Mouse (Mus musculus) limb, embryonic 14.5 days (tissue): Measurements from ENCODE around the gene Slc6a12. TPM values are rescaled to one million over a fixed set of nuclear protein-coding genes. Genes with fewer than 3 reads are reported as not detected.
A peak's percentile ranks its signal among the peaks of the same experiment; 100 is the strongest.

Experiments used
- ATAC-seq: fragments of 200-750 bp; cut with Nextera tagmentation; 2 replicates; pipeline ENCODE4 v1.8.0; 2017; ENCODE audit warnings: low read depth, moderate number of reproducible peaks, moderate TSS enrichment; ENCODE audit not compliant: low FRiP score
- DNase-seq: peaks from one replicate; pipeline ENCODE4 v3.0.0-alpha.2; 2015; ENCODE audit warnings: low spot score
- H3K27ac ChIP-seq: fragments of 300-500 bp; sonication (generic); replicated peaks from 2 replicates; pipeline ENCODE4 v1.5.1; 2014; ENCODE audit warnings: low read depth, mild to moderate bottlenecking, low read length, moderate library complexity, mixed read lengths
- H3K27me3 ChIP-seq: fragments of 300-500 bp; sonication (generic); 2 replicates; pipeline ENCODE4 v1.6.1; 2014; ENCODE audit warnings: low read length, mixed read lengths; ENCODE audit not compliant: control insufficient read depth, insufficient read depth
- H3K36me3 ChIP-seq: fragments of 300-500 bp; sonication (generic); 2 replicates; pipeline ENCODE4 v1.6.1; 2014; ENCODE audit warnings: mild to moderate bottlenecking, low read length, moderate library complexity, mixed read lengths; ENCODE audit not compliant: control insufficient read depth, insufficient read depth
- H3K4me1 ChIP-seq: fragments of 300-500 bp; sonication (generic); 2 replicates; pipeline ENCODE4 v1.6.1; 2014; ENCODE audit warnings: antibody characterized with exemption, low read length, mixed read lengths; ENCODE audit not compliant: control insufficient read depth, insufficient read depth
- H3K4me2 ChIP-seq: fragments of 300-500 bp; sonication (generic); replicated peaks from 2 replicates; pipeline ENCODE4 v1.6.1; 2014; ENCODE audit warnings: low read depth, mild to moderate bottlenecking, low read length, moderate library complexity; ENCODE audit not compliant: severe bottlenecking
- H3K4me3 ChIP-seq: fragments of 300-500 bp; sonication (generic); replicated peaks from 2 replicates; pipeline ENCODE4 v1.5.1; 2014; ENCODE audit warnings: low read length
- H3K9ac ChIP-seq: fragments of 300-500 bp; sonication (generic); 2 replicates; pipeline ENCODE4 v1.6.1; 2014; ENCODE audit warnings: mild to moderate bottlenecking, low read depth, low read length, moderate library complexity; ENCODE audit not compliant: severe bottlenecking
- H3K9me3 ChIP-seq: fragments of 300-500 bp; sonication (generic); 2 replicates; pipeline ENCODE4 v1.6.1; 2016; ENCODE audit warnings: low read length; ENCODE audit not compliant: control insufficient read depth
- POLR2A ChIP-seq: fragments of 200-500 bp; IDR thresholded peaks from 2 replicates; pipeline ENCODE4 v1.8.0; 2012; ENCODE audit warnings: inconsistent platforms, mild to moderate bottlenecking, moderate library complexity, borderline replicate concordance; ENCODE audit not compliant: insufficient read depth, insufficient read length; ENCODE audit errors: extremely low read depth
- WGBS: fragments of 180-500 bp; shearing (Covaris S2); extraction: QIAGEN DNeasy Blood & Tissue Kit; methylation state at CpG from one replicate; pipeline ENCODE4 v1.1.7; 2014; 5-methylcytosine and 5-hydroxymethylcytosine counted together
- polyA plus RNA-seq, 2 experiments: library from polyadenylated mRNA; depleted of rRNA in 1 of 2; stranded (reverse) in 1 of 2; unstranded in 1 of 2; fragments of >200 nt; fragmentation: Nextera tagmentation in 1 of 2; extraction: Ambion mirVana in 1 of 2; gene quantifications; 2 replicates each; pipeline versions ENCODE4 v1.2.1 to v1.2.3; 2012 to 2014

Slc6a12 gene
- polyA plus RNA-seq (2012; rRNA removed) (0.23 and 0.35 TPM in 2 replicates), polyA plus RNA-seq (2014; fragmentation: Nextera tagmentation; extraction: Ambion mirVana) (not detected in 2 replicates)

GRCm38 (mm10) chr6:121343026-121343770 is at the start of gene Slc6a12:
Gene Slc6a12 (plus strand): TSS chr6:121343076.
- H3K4me1 ChIP-seq = no peaks in the 10 kb centered on the region
- no peak within 1 kb of the TSS for H3K4me2 ChIP-seq
- H3K27me3 ChIP-seq = no peaks in the 10 kb centered on the region
- no peak for DNase-seq
- ATAC-seq = no peak
- no peak within 1 kb of the TSS for H3K4me3 ChIP-seq
- no peaks in the 10 kb centered on the region for H3K9me3 ChIP-seq
- H3K27ac ChIP-seq = no peak within 1 kb of the TSS
- H3K36me3 ChIP-seq = no peaks in the 10 kb centered on the region
- H3K9ac ChIP-seq = no peak within 1 kb of the TSS
- WGBS = 67% methylated on average over 15 of the region's 15 CpGs
- no peak for TF ChIP-seq POLR2A

- Histone ChIP-seq H3K4me1 (0 out of 2 replicates have a peak, but pooled peaks cover 4% of the 10 kb centered on the region), H3K9me3 (no peaks in the 10 kb centered on the region), H3K4me2 (no peak overlapping the region), H3K27ac (no peak overlapping the region), H3K36me3 (no peaks in the 10 kb centered on the region), H3K4me3 (no peak overlapping the region), H3K9ac (no peak overlapping the region), H3K27me3 (no peaks in the 10 kb centered on the region; the same call in 1 of the 2 replicates)
- WGBS = 54% methylated on average over 7 of the region's 7 CpGs
- ATAC-seq (no peak), DNase-seq (no peak)
- TF ChIP-seq POLR2A = no peak
Measured at GRCm38 (mm10) chr6:121299317-121299716, 43.6 kb upstream of the Slc6a12 start.

- DNase-seq (peak; percentile 49), ATAC-seq (peak; percentile 75)
- H3K4me3 ChIP-seq = no peak within 1 kb of the TSS
- H3K4me1 ChIP-seq = 0 out of 2 replicates have a peak, but pooled peaks cover 4% of the 10 kb centered on the region
- no peak within 1 kb of the TSS for H3K27ac ChIP-seq
- no peak for TF ChIP-seq POLR2A
- 3% methylated on average over 10 of the region's 11 CpGs for WGBS
- no peak within 1 kb of the TSS for H3K9ac ChIP-seq
- no peaks in the 10 kb centered on the region for H3K9me3 ChIP-seq
- H3K4me2 ChIP-seq = 0 out of 2 replicates have a peak within 1 kb of the TSS, but pooled peaks have one; percentile 20
- no peaks in the 10 kb centered on the region; the same call in 1 of the 2 replicates for H3K27me3 ChIP-seq
- no peaks in the 10 kb centered on the region for H3K36me3 ChIP-seq
Measured at GRCm38 (mm10) chr6:121299954-121300353, 42.9 kb upstream of the Slc6a12 start, which contains the start of gene Slc6a13. Gene Slc6a13 (plus strand): TSS chr6:121300227.

- no peak for DNase-seq
- Histone ChIP-seq H3K27ac (no peak overlapping the region), H3K27me3 (no peaks in the 10 kb centered on the region; the same call in 1 of the 2 replicates), H3K4me2 (no peak overlapping the region), H3K9ac (no peak overlapping the region), H3K9me3 (no peaks in the 10 kb centered on the region), H3K4me3 (no peak overlapping the region), H3K4me1 (0 out of 2 replicates have a peak, but pooled peaks cover 4% of the 10 kb centered on the region), H3K36me3 (no peaks in the 10 kb centered on the region)
- ATAC-seq = no peak
- 44% methylated on average over 9 of the region's 9 CpGs for WGBS
- TF ChIP-seq POLR2A = no peak
Measured at GRCm38 (mm10) chr6:121300504-121300903, 42.4 kb upstream of the Slc6a12 start.

GRCm38 (mm10) chr6:121303466-121304220 is 39.2 kb upstream of the Slc6a12 start:
- H3K27ac ChIP-seq = no peak overlapping the region
- TF ChIP-seq POLR2A = no peak
- no peak overlapping the region for H3K9ac ChIP-seq
- H3K4me3 ChIP-seq = no peak overlapping the region
- H3K36me3 ChIP-seq = no peaks in the 10 kb centered on the region
- peak; percentile 13 for DNase-seq
- H3K9me3 ChIP-seq = no peaks in the 10 kb centered on the region
- WGBS = 66% methylated on average over 10 of the region's 10 CpGs
- H3K4me1 ChIP-seq = 0 out of 2 replicates have a peak, but pooled peaks cover 4% of the 10 kb centered on the region
- H3K4me2 ChIP-seq = no peak overlapping the region
- H3K27me3 ChIP-seq = no peaks in the 10 kb centered on the region; the same call in 1 of the 2 replicates
- ATAC-seq = 0 out of 2 replicates have a peak, but pooled peaks have one; percentile 34
